Mouse (Mus musculus): ENCODE data around the gene Plscr4. TPM values are rescaled to one million over a fixed set of nuclear protein-coding genes. Genes with fewer than 3 reads are reported as not detected.

The Plscr4 gene
- polyA plus RNA-seq, 1 experiment from 2014 or later: 4.7 TPM

- no peaks in the 10 kb centered on the region for H3K9me3 ChIP-seq
- no peak overlapping the region for H3K9ac ChIP-seq
- no peaks in the 10 kb centered on the region for H3K4me1 ChIP-seq
- ATAC-seq (ENCODE audit: extremely low read depth, insufficient number of reproducible peaks, low FRiP score, low TSS enrichment): no peak
- H3K4me3 ChIP-seq: no peak overlapping the region
- H3K27me3 ChIP-seq (replicated peaks): no peaks in the 10 kb centered on the region
- H3K27ac ChIP-seq (replicated peaks): no peak overlapping the region
- H3K36me3 ChIP-seq: no peaks in the 10 kb centered on the region
- H3K4me2 ChIP-seq: no peak overlapping the region
Observed at GRCm38 (mm10) chr9:92511696-92512095, 54.5 kb downstream of the Plscr4 start.

DNA sequence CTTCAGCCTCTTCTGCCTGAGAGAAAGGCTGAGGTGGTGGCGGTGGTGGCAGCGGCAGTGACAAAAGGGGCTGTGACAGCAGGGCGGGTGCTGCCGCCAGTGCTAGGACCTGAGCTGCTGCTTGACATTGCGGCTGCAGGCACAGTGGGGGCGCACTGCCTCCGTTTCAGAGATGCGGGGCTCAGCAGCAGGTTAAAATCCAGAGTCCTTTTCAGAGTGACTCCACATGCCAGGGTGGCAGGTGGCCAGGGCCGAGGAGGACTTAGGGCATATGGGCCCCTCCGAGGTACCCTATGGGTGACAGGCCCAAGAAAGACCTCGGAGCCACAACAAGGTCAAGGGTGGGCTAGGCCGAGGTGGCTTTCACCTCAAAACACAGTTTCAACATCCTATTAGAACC lies 59.9 kb downstream of the Plscr4 start:
- H3K36me3 ChIP-seq: no peaks in the 10 kb centered on the region
- 86% methylated on average over 12 of the region's 12 CpGs for WGBS
- no peak overlapping the region for H3K4me3 ChIP-seq
- no peaks in the 10 kb centered on the region for H3K4me1 ChIP-seq
- H3K4me2 ChIP-seq: no peak overlapping the region
- ATAC-seq (ENCODE audit: extremely low read depth, insufficient number of reproducible peaks, low FRiP score, low TSS enrichment): no peak
- H3K9ac ChIP-seq: no peak overlapping the region
- H3K27ac ChIP-seq (replicated peaks): no peak overlapping the region
- H3K27me3 ChIP-seq (replicated peaks): no peaks in the 10 kb centered on the region
- peaks cover 12% of the 10 kb centered on the region for H3K9me3 ChIP-seq

GRCm38 (mm10) chr9:92520751-92521150 lies 63.6 kb downstream of the Plscr4 start:
- Histone ChIP-seq H3K4me1 (no peaks in the 10 kb centered on the region), H3K4me3 (no peak overlapping the region), H3K9me3 (peaks cover 12% of the 10 kb centered on the region), H3K9ac (no peak overlapping the region), H3K27ac (replicated peaks) (no peak overlapping the region), H3K36me3 (no peaks in the 10 kb centered on the region), H3K4me2 (no peak overlapping the region), H3K27me3 (replicated peaks) (no peaks in the 10 kb centered on the region)
- no peak for ATAC-seq (ENCODE audit: extremely low read depth, insufficient number of reproducible peaks, low FRiP score, low TSS enrichment)
- 78% methylated on average over 10 of the region's 10 CpGs for WGBS

- H3K4me3 ChIP-seq: no peak overlapping the region
- ATAC-seq (ENCODE audit: extremely low read depth, insufficient number of reproducible peaks, low FRiP score, low TSS enrichment): no peak
- 60% methylated on average over 4 of the region's 4 CpGs for WGBS
- no peak overlapping the region for H3K9ac ChIP-seq
- no peaks in the 10 kb centered on the region for H3K27me3 ChIP-seq (replicated peaks)
- H3K9me3 ChIP-seq: peaks cover 1% of the 10 kb centered on the region; the same call in 1 of the 2 replicates
- no peaks in the 10 kb centered on the region for H3K4me1 ChIP-seq
- H3K36me3 ChIP-seq: no peaks in the 10 kb centered on the region
- no peak overlapping the region for H3K27ac ChIP-seq (replicated peaks)
- H3K4me2 ChIP-seq: no peak overlapping the region
Observed at GRCm38 (mm10) chr9:92524506-92524905, 67.3 kb downstream of the Plscr4 start.

DNA sequence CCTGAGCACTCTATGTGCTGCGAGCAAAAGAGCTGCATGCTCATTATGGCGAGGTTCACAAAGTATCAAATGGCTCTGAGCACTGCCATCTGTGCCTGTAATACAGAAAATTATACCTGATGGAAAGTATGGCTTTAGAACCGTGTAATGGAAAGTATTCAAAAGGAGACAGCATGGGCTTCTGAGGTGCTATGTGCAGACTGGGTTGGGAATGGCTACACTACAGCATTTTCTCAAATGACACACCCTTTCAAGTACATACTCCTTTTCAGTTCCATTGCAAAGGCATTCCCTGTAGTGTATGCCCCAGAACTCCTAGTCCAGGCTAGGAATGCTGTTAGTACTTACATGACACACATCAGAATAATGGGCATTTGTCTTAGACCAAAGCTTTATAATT lies 72.9 kb downstream of the Plscr4 start:
- 69% methylated on average over 3 of the region's 3 CpGs for WGBS
- Histone ChIP-seq H3K27ac (replicated peaks) (no peak overlapping the region), H3K4me1 (no peaks in the 10 kb centered on the region), H3K4me3 (no peak overlapping the region), H3K36me3 (no peaks in the 10 kb centered on the region), H3K27me3 (replicated peaks) (no peaks in the 10 kb centered on the region), H3K9me3 (no peaks in the 10 kb centered on the region), H3K4me2 (no peak overlapping the region), H3K9ac (no peak overlapping the region)
- ATAC-seq (ENCODE audit: extremely low read depth, insufficient number of reproducible peaks, low FRiP score, low TSS enrichment): no peak

DNA sequence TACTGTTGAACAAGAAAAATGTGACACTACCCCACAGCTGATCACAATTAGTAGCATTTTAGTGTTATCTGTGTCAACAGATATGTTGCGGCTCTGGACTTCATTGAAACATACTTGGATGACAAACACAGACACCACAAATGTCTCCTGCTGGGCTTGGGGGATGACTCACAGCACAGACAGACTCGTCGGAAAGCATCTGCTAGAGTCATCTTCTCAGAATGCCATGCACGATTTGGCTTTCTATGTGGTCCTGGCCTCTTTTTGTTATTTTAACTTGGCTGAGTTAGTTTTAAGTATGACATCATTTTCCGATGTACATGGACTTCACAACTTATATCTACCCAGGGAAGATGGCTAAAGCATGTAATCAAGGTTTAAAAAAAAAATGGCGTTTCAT lies 80.6 kb downstream of the Plscr4 start:
- H3K9ac ChIP-seq: no peak overlapping the region
- H3K4me1 ChIP-seq: peaks cover 11% of the 10 kb centered on the region
- no peaks in the 10 kb centered on the region for H3K9me3 ChIP-seq
- no peaks in the 10 kb centered on the region for H3K36me3 ChIP-seq
- H3K4me3 ChIP-seq: no peak overlapping the region
- H3K27ac ChIP-seq (replicated peaks): no peak overlapping the region
- no peaks in the 10 kb centered on the region for H3K27me3 ChIP-seq (replicated peaks)
- ATAC-seq (ENCODE audit: extremely low read depth, insufficient number of reproducible peaks, low FRiP score, low TSS enrichment): no peak
- 51% methylated on average over 6 of the region's 6 CpGs for WGBS
- no peak overlapping the region for H3K4me2 ChIP-seq

GRCm38 (mm10) chr9:92538216-92538615 lies 81.0 kb downstream of the Plscr4 start:
- H3K27ac ChIP-seq (replicated peaks): no peak overlapping the region
- no peak overlapping the region for H3K9ac ChIP-seq
- no peaks in the 10 kb centered on the region for H3K9me3 ChIP-seq
- no peaks in the 10 kb centered on the region for H3K27me3 ChIP-seq (replicated peaks)
- H3K4me1 ChIP-seq: peaks cover 11% of the 10 kb centered on the region
- WGBS: 73% methylated on average over 6 of the region's 6 CpGs
- ATAC-seq (ENCODE audit: extremely low read depth, insufficient number of reproducible peaks, low FRiP score, low TSS enrichment): no peak
- no peak overlapping the region for H3K4me3 ChIP-seq
- H3K36me3 ChIP-seq: no peaks in the 10 kb centered on the region
- H3K4me2 ChIP-seq: no peak overlapping the region

Other genes starting within 250 kb of the Plscr4 start
- 31.7 and 32.3 TPM in 2 replicates for gene Plscr1, start 207.6 kb upstream of the Plscr4 start, polyA plus RNA-seq (2015; fragmentation: Nextera tagmentation; extraction: Ambion mirVana)
- gene Plscr2, start 181.8 kb upstream of the Plscr4 start, polyA plus RNA-seq (2015; fragmentation: Nextera tagmentation; extraction: Ambion mirVana): 7.2 and 8.5 TPM in 2 replicates
- not detected in 2 replicates for gene 1700057G04Rik, start 148.0 kb upstream of the Plscr4 start, polyA plus RNA-seq (2015; fragmentation: Nextera tagmentation; extraction: Ambion mirVana)
- gene Plod2, start 84.8 kb downstream of the Plscr4 start, polyA plus RNA-seq (2015; fragmentation: Nextera tagmentation; extraction: Ambion mirVana): 30.1 and 30.4 TPM in 2 replicates